Mouse (Mus musculus): ENCODE data around the gene Dnaaf2. TPM values are rescaled to one million over a fixed set of nuclear protein-coding genes. Genes with fewer than 3 reads are reported as not detected.

Gene Dnaaf2
- 1 to 10 TPM; 4.2 to 4.5 TPM for total RNA-seq (2023)

GRCm38 (mm10) chr12:69198164-69198535 lies at the start of gene Dnaaf2:
Dnaaf2 (minus strand) TSS chr12:69198429.

DNA sequence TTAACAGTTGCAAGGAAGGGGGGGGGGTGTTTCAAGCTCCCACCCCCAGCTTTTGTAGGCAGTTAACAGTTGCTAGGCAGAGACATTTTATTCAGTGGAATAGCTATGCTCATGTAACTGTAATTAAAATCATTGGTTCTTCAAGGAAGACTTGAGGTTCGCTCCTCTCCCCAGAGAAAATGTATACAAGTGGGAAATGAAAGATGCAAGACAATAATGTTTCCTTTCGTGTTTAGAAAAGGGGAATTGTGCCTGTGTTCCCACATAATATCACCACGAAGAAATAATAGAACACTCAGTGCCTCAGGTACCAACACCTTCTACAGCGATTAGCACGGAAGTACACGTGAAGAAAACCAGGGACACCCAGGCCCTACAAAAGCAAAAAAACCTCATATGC lies 42.6 kb upstream of the Dnaaf2 start, which contains the start of gene Klhdc1:
Gene Klhdc1, plus strand, starts transcription at position 301 of the 400 bp plus-strand sequence.

DNA sequence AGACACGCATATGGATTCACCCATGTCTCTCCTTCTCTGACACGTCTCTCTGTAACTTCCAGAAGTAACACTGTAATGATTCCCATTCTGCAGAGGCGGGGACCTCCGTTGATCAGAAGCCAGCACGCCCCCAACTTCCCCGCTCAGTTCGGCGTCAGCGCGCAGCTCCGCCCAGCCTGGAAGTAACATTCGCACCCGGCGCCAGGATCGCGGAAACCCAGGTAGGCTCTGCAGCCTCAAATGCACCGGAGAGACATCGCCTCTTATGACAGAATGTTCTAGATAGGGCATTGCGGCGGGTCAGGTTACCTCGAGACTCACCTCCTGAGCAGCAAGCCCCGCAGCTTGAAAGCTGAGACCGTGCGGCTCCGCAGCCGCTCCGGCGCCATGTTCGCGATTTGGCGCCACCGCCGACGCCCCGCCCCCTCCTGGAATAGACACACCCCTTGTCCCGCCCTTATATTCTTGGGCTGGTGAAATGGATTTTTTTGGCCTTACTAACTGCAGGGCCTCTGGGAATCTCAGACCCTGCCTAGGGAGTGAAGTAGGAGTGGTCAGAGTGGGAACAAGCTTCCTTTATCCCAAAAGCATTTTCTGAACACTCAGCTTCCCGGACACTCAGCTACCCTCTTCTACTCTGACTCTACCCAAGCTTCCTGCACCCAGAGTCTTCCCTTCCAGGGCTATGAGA lies 29.7 kb upstream of the Dnaaf2 start, which contains the start of gene Pole2:
Gene Pole2, minus strand, starts transcription at position 420 of the 691 bp plus-strand sequence.

DNA sequence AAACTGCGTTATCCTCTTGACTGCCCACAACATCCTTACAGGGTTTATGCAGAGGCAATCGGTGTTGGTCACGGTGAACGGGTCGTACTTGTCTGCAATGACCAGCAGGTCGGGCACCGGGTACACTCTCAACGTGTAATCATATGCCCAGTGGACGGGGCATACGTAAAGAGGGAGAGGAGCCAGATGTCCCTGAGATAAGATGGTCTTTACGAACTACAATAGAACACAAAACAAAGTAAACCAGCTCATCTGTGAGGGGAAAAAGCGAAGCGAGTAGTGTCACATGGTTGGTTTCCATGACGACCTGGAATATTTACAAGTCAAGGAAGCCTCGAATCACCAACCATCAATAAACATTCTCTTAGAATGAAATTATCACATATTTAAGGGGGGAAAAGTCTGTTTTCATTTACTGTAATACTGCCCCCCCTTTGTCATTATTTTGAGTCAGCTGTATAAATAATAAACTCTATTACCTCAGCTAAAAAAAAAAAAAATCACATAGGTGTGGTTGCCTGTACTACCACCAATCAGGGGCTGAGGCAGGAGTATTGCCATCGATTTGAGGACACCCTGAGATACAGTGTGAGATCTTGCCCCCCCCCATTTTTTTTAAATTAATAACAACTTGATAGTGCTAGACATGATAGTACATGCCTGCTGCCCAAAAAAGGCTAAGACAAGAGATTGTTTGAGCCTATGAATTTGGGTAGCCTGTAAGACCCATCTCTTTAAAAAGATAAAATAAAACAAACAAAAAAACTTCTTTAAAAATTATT lies 6.0 kb upstream of the Dnaaf2 start, which contains the start of gene Gm49384:
Gene Gm49384, minus strand, starts transcription at position 216 of the 782 bp plus-strand sequence.

DNA sequence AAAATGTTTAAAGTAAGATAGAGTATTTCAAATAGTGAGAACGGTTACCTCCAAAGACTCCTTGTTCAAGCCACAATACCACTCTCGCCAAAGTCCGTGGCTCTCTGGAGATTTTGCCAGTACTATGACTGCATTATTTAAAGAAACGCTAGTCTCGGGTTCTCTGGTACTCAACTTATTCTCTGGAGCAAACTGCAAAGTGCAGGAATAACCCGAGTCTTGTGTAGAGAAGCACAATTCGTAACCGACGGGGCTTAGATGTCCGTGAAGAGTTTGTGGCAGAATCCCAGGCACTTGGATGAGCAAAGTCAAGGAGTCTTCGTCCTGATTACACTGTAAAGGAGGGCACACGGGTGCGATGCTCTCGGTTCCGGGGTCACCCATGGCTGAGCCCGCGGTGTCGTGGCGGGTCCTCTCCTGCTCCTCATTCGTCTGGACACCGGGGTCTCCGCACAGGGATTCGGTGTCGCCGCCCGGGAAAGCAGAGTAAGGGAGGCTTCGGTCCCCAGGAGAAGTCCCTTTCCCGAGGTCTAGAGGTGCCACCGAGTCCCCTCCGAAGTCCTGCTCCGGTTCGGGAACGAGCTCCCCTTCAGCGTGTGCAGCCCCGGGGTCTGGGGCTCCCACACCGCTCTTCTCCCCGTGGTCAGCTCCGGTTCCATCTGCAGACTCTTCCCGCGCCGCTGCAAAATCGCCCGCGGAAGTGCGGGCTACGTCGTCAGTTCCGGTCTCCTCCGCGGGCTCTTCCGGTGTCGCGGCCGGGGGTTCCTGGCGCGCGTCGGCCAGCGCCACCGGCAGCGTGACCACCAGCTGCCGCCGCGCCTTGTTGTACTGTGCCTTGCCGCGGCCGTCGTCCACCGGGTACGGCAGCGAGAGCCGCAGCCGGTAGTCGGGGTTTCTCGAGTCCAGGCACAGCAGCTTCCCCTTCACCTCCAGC lies 1.5 kb downstream of the Dnaaf2 start, which contains the start of gene Gm49383:
Gene Gm49383, minus strand, starts transcription at position 661 of the 934 bp plus-strand sequence.

GRCm38 (mm10) chr12:69183583-69184308 lies 14.5 kb downstream of the Dnaaf2 start, which contains the start of the genes Rpl36al and Mgat2:
Rpl36al (minus strand) TSS chr12:69184083.
Mgat2 (plus strand) TSS chr12:69184157.

GRCm38 (mm10) chr12:69168461-69169106 lies 29.6 kb downstream of the Dnaaf2 start, which contains the start of gene Lrr1:
Lrr1 (plus strand) TSS chr12:69168814.

DNA sequence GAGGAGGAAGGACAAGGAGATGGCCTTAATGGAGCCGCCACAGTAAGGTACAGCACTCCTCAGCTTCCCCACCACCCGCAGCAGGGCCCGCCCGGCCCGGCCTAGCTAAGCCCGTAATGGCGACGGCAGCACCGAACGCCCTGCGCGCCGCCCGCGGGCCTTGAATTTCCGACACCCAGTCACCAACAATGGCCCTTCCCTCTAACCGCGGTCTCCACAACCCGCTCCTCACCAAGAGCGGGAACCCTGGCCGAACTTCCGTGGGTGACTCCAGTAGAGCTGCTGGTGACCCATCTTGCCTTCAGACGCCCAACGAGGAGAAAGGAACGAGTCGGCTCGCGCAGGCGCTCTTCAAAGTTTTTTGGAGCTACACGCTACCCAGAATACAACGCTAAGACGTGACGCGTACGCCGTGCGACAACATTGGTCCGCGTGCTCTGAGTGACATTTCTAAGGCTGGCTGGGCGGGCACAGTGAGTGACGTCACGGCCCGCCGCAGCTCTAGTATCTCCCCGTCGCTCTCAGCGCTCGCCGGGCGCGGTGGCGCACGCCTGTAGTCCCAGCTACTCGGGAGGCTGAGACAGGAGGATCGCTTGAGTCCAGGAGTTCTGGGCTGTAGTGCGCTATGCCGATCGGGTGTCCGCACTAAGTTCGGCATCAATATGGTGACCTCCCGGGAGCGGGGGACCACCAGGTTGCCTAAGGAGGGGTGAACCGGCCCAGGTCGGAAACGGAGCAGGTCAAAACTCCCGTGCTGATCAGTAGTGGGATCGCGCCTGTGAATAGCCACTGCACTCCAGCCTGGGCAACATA lies 39.3 kb downstream of the Dnaaf2 start, which contains the start of gene Rps29:
Gene Rps29, minus strand, starts transcription at position 422 of the 813 bp plus-strand sequence.

Other genes with a start within 250 kb of the Dnaaf2 start
- 1,000 to 10,000 TPM; 6,548 to 6,963 TPM for gene Rps29, start 39.2 kb downstream of the Dnaaf2 start, total RNA-seq (2023)
- gene Lrr1, start 29.6 kb downstream of the Dnaaf2 start, total RNA-seq (2023) = not detected
- gene Rpl36al, start 14.3 kb downstream of the Dnaaf2 start, total RNA-seq (2023) = 100 to 1,000 TPM; 458 to 505 TPM
- gene Mgat2, start 14.3 kb downstream of the Dnaaf2 start, total RNA-seq (2023) = 10 to 100 TPM; 36.3 to 42.5 TPM
- 10 to 100 TPM; 12.6 to 12.9 TPM for gene Gm49383, start 1.3 kb downstream of the Dnaaf2 start, total RNA-seq (2023)
- 1 to 10 TPM; 4.5 to 5.5 TPM for gene Gm49384, start 5.8 kb upstream of the Dnaaf2 start, total RNA-seq (2023)
- gene Pole2, start 29.8 kb upstream of the Dnaaf2 start, total RNA-seq (2023) = 10 to 100 TPM; 19.7 to 22.5 TPM
- gene Klhdc1, start 42.7 kb upstream of the Dnaaf2 start, total RNA-seq (2023) = 10 to 100 TPM; 27.0 to 32.3 TPM
- 10 to 100 TPM; 81.7 to 86.4 TPM for gene Klhdc2, start 98.3 kb upstream of the Dnaaf2 start, total RNA-seq (2023)
- gene Nemf, start 158.7 kb upstream of the Dnaaf2 start, total RNA-seq (2023) = 100 to 1,000 TPM in 1 of 2 experiments, 10 to 100 TPM in 1; 99.2 to 103 TPM
- gene Arf6, start 173.7 kb upstream of the Dnaaf2 start, total RNA-seq (2023) = 100 to 1,000 TPM; 223 TPM
- 1 to 10 TPM; 2.4 to 3.3 TPM for gene Gm9887, start 174.0 kb upstream of the Dnaaf2 start, total RNA-seq (2023)